Mouse (Mus musculus): ENCODE measurements around the gene Tpsg1. TPM values are rescaled to one million over a fixed set of nuclear protein-coding genes. Genes with fewer than 3 reads are reported as not detected.

Tpsg1 gene
- not detected in 2 replicates for polyA plus RNA-seq (2012)

DNA sequence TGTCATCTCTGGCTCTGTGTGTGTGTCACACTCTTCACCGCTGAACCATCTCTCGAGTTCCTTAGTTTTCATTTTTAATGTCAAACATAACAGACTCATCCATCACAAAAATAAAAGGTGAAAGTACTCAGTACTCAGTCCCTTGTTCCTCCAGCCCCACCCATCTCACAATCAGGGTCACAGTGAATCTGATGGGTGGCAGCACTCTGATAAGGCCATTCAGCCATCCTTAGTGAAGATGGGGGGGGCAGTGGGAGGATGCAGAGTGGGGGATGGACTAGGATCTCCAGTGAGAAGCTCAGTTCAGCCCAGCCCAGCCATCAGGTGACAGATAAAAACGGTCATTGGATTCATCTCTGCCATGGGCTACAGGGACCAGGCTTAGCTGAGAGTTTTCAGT, at the start of gene Tpsg1:
Gene Tpsg1, plus strand, starts transcription at position 301 of the 400 bp plus-strand sequence.

DNA sequence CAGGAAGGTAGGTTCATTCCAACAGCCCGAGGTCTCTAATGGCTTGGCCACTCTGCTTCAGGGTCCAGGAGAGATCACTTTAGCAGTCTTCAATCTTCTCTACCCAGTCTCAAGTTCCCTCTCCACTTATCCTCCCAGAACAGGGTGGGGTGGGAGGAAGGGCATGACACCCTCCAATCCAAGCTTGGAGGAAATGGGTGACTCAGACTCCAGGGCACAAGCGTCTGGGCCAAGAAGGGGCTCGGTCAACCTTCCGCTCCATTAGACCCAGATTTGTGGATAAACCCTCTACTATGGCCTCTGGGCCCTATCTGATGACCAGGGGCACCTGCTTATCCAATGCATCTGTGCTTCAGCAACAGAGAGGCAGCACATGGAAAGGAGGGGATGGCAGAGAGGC, 23.6 kb upstream of the Tpsg1 start, which contains the start of gene Tpsab1:
Gene Tpsab1, minus strand, starts transcription at position 101 of the 400 bp plus-strand sequence.

DNA sequence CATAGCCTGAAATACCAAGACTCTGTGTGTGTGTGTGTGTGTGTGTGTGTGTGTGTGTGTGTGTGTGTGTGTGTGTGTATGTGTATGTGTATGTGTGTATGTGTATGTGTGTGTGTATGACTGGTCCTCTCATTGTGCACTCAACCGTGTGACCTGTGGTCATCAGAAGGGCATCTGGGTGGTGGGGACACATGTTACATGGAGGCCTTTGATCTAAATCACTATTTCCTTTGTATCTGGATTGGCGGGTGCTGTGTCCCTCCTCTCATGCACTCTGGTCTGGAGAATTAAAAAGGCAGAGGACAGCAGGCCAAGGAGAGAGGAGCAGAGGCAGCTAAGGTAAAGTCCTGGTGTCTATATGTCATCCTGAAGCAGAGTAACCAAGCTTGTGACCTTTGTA, 3.1 kb upstream of the Tpsg1 start, which contains the start of gene Tpsb2:
Gene Tpsb2, plus strand, starts transcription at position 301 of the 400 bp plus-strand sequence.

Other genes starting within 250 kb of the Tpsg1 start
- 0.05 TPM in 1 of 2 replicates, not detected in the other for gene Ptx4, start 248.5 kb upstream of the Tpsg1 start, polyA plus RNA-seq (2012)
- gene Clcn7, start 235.9 kb upstream of the Tpsg1 start, polyA plus RNA-seq (2012) = 20.5 and 22.9 TPM in 2 replicates
- not detected in 2 replicates for gene Ccdc154, start 206.8 kb upstream of the Tpsg1 start, polyA plus RNA-seq (2012)
- not detected in 2 replicates for gene Gm38655, start 193.8 kb upstream of the Tpsg1 start, polyA plus RNA-seq (2012)
- gene BC003965, start 184.7 kb upstream of the Tpsg1 start, polyA plus RNA-seq (2012) = 22.4 and 24.1 TPM in 2 replicates
- gene Unkl, start 180.9 kb upstream of the Tpsg1 start, polyA plus RNA-seq (2012) = 35.4 and 53.1 TPM in 2 replicates
- gene Gnptg, start 129.1 kb upstream of the Tpsg1 start, polyA plus RNA-seq (2012) = 17.5 and 21.9 TPM in 2 replicates
- gene Tsr3, start 129.1 kb upstream of the Tpsg1 start, polyA plus RNA-seq (2012) = 12.3 and 13.5 TPM in 2 replicates
- gene Baiap3, start 112.9 kb upstream of the Tpsg1 start, polyA plus RNA-seq (2012) = 19.0 and 20.3 TPM in 2 replicates
- 334 and 403 TPM in 2 replicates for gene Ube2i, start 94.7 kb upstream of the Tpsg1 start, polyA plus RNA-seq (2012)
- gene Prss34, start 70.9 kb upstream of the Tpsg1 start, polyA plus RNA-seq (2012) = 55.9 and 60.0 TPM in 2 replicates
- not detected in 2 replicates for gene Prss28, start 60.6 kb upstream of the Tpsg1 start, polyA plus RNA-seq (2012)
- gene Prss29, start 50.6 kb upstream of the Tpsg1 start, polyA plus RNA-seq (2012) = not detected in 2 replicates
- not detected in 2 replicates for gene Tpsab1, start 23.7 kb upstream of the Tpsg1 start, polyA plus RNA-seq (2012)
- gene Tpsb2, start 3.0 kb upstream of the Tpsg1 start, polyA plus RNA-seq (2012) = not detected in 2 replicates
- 1.4 and 1.6 TPM in 2 replicates for gene Cacna1h, start 64.5 kb downstream of the Tpsg1 start, polyA plus RNA-seq (2012)
- gene Tekt4, start 85.3 kb downstream of the Tpsg1 start, polyA plus RNA-seq (2012) = not detected in 2 replicates
- not detected in 2 replicates for gene Sstr5, start 128.0 kb downstream of the Tpsg1 start, polyA plus RNA-seq (2012)
- gene Sox8, start 201.4 kb downstream of the Tpsg1 start, polyA plus RNA-seq (2012) = 0.63 and 1.7 TPM in 2 replicates
- gene Lmf1, start 209.8 kb downstream of the Tpsg1 start, polyA plus RNA-seq (2012) = 37.2 and 46.2 TPM in 2 replicates

Measured in megakaryocyte-erythroid progenitor cell, adult 5 weeks (primary cell).